Mouse (Mus musculus) MEL (cell line): ENCODE measurements around the gene Hoxd8.

ENCODE experiments used
- CHD2 ChIP-seq: IDR thresholded peaks from 2 replicates; pipeline ENCODE4 v1.6.1; 2011; ENCODE audit warnings: low read length, improper control_type of control experiment
- CTCF ChIP-seq, 3 experiments: IDR thresholded peaks in 2 of 3; conservative IDR thresholded peaks in 1 of 3; 2 replicates each; pipeline ENCODE4 v1.5.1; 2011 to 2012; ENCODE audit warnings: low read length in 3 of 3, low read depth in 2 of 3, mild to moderate bottlenecking in 2 of 3, improper control_type of control experiment in 1 of 3, inconsistent platforms in 1 of 3, mixed read lengths in 1 of 3, moderate library complexity in 1 of 3; ENCODE audit not compliant: control insufficient read depth in 1 of 3, insufficient read depth in 1 of 3, poor library complexity in 1 of 3, severe bottlenecking in 1 of 3
- GATA1 ChIP-seq: IDR thresholded peaks from 2 replicates; pipeline ENCODE4 v1.6.1; 2011; ENCODE audit warnings: low read depth, low read length, improper control_type of control experiment
- TAL1 ChIP-seq: IDR thresholded peaks from 2 replicates; pipeline ENCODE4 v1.6.1; 2012; ENCODE audit warnings: mild to moderate bottlenecking, inconsistent platforms, low read length, moderate library complexity, mixed read lengths
- UBTF ChIP-seq: IDR thresholded peaks from 2 replicates; pipeline ENCODE4 v1.6.1; 2012; ENCODE audit warnings: low read depth, mild to moderate bottlenecking, inconsistent platforms, low read length, improper control_type of control experiment, moderate library complexity, borderline replicate concordance; ENCODE audit not compliant: insufficient read depth
- ZC3H11A ChIP-seq: IDR thresholded peaks from 2 replicates; pipeline ENCODE4 v1.6.1; 2012; ENCODE audit warnings: low read depth, mild to moderate bottlenecking, inconsistent platforms, low read length, improper control_type of control experiment

DNA sequence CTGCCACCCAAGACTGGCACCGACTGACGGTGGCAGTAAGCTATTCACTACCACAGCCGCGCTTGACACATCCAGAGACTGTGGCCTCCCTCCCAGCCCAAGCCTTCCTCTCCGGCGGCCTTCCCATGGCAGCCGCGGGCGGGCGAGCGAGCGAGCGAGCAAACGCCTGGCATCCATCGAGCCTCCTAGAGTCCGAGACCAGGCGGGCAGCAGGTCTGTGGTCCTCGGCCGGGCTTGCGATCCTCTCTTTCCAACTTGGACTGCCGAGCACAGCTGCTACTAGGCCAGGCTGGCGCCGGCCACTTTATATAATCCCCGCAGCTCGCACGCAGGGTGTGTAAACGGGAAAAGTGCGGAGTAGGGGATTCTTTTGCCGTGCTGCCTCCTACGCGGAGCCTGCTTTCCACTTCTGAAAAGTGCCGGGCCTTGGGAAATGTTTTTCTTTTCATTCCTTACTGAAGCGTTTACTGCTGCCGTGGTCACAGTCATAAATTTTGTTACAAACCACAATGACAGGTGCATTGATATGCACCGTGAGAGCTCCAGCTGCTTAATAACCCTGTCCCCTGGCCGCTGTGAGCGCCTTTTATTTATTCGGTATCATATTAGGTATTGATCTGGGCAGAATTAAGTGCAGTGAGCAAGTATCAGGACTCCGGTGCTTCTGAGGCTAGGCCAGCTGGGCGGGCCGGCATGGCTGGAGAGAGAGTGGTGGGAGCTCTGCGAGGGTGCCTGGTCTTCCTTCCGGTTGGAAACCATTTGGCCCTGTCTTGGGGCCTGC is 36.1 kb downstream of the Hoxd8 start:
- TF ChIP-seq CHD2 (no peak), CTCF (IDR thresholded peaks at IDR 0.05 in 2 of 3, conservative IDR thresholded peaks at IDR 0.05 in 1 of 3; ENCODE audit: control insufficient read depth in 1 of 3, insufficient read depth in 1 of 3, low read depth in 2 of 3, low read length in 3 of 3, poor library complexity in 1 of 3, severe bottlenecking in 1 of 3) (no peak), GATA1 (no peak), TAL1 (no peak), UBTF (no peak), ZC3H11A (no peak)
